In the genomic region with DNA sequence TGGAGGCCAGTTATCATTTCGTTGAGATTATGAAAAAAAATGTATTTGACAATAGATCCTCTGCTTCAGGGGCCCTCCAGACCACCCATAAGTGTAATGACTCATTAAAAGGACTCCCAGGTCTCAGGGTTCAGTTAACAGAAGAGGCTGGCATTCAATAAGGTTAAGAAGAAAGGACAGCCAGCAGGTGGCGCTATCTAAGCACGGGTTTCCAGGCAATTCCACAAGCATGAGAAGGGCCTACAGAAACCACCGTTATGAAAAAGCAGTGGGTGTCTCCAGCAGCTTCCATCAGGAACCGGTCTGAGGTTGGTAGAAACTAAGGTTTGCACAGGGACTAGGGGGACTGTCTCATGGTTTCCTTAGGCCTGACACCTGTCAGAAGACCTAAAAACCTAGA, we compare ENCODE assay signal across 8 mouse cellular contexts.
DNase-seq lines count a peak whose midpoint lies in the region; ATAC-seq and TF ChIP-seq lines count a peak whose summit lies in the region.

No protein-coding gene starts in this region.

- peak; percentile 55 for TF ChIP-seq CTCF in cerebellum, adult 2 months (IDR thresholded peaks at IDR 0.05; ENCODE audit: borderline replicate concordance, insufficient read depth, low read depth, low read length)

- ATAC-seq in intestine, embryonic 14.5 days (replicated peaks; ENCODE audit: low FRiP score, low TSS enrichment, low read depth), result 0 out of 2 replicates have a peak, but pooled peaks have one; percentile 19
- no peak for ATAC-seq in intestine, embryonic 16.5 days
- peak; percentile 36; the same call in 1 of the 2 replicates for ATAC-seq in neural tube, embryonic 13.5 days (ENCODE audit: low read depth)

- TF ChIP-seq POLR2A in cerebellum, adult 2 months (IDR thresholded peaks at IDR 0.05; ENCODE audit: borderline replicate concordance, insufficient read depth, low read length), result no peak

- no peaks in the 10 kb centered on the region for H3K36me3 ChIP-seq in intestine, embryonic 14.5 days (ENCODE audit: control insufficient read depth, insufficient read depth, low read length)
- no peaks in the 10 kb centered on the region for H3K36me3 ChIP-seq in intestine, embryonic 16.5 days (ENCODE audit: control insufficient read depth, insufficient read depth, low read length)
- no peaks in the 10 kb centered on the region for H3K36me3 ChIP-seq in neural tube, embryonic 13.5 days

- no peak overlapping the region for H3K4me3 ChIP-seq in intestine, embryonic 14.5 days (ENCODE audit: low read depth, low read length)
- no peak overlapping the region for H3K4me3 ChIP-seq in intestine, embryonic 16.5 days (ENCODE audit: low read length)
- no peak overlapping the region for H3K4me3 ChIP-seq in cerebellum, adult 2 months (replicated peaks; ENCODE audit: insufficient read depth, low read depth, low read length)
- H3K4me3 ChIP-seq in neural tube, embryonic 13.5 days, result no peak overlapping the region

- 0 out of 2 replicates have a peak, but pooled peaks cover 5% of the 10 kb centered on the region for H3K4me1 ChIP-seq in intestine, embryonic 14.5 days (replicated peaks; ENCODE audit: control insufficient read depth, insufficient read depth, low read length)
- no peaks in the 10 kb centered on the region for H3K4me1 ChIP-seq in intestine, embryonic 16.5 days (ENCODE audit: control insufficient read depth, insufficient read depth, low read length)
- peaks cover 3% of the 10 kb centered on the region; the same call in 1 of the 2 replicates for H3K4me1 ChIP-seq in cerebellum, adult 2 months (ENCODE audit: control insufficient read depth, insufficient read depth, low read length)
- H3K4me1 ChIP-seq in neural tube, embryonic 13.5 days (replicated peaks), result peaks cover 14% of the 10 kb centered on the region

- H3K4me2 ChIP-seq in intestine, embryonic 14.5 days (ENCODE audit: low read length), result no peak overlapping the region
- no peak overlapping the region for H3K4me2 ChIP-seq in intestine, embryonic 16.5 days (ENCODE audit: low read depth, low read length)
- H3K4me2 ChIP-seq in neural tube, embryonic 13.5 days, result no peak overlapping the region

- no peak overlapping the region for H3K9ac ChIP-seq in intestine, embryonic 14.5 days (ENCODE audit: low read length)
- no peak overlapping the region for H3K9ac ChIP-seq in intestine, embryonic 16.5 days (ENCODE audit: low read depth, low read length)
- no peak overlapping the region for H3K9ac ChIP-seq in neural tube, embryonic 13.5 days

- no peaks in the 10 kb centered on the region for H3K9me3 ChIP-seq in intestine, embryonic 14.5 days (ENCODE audit: control insufficient read depth, low read length)
- no peaks in the 10 kb centered on the region for H3K9me3 ChIP-seq in intestine, embryonic 16.5 days (ENCODE audit: control insufficient read depth, low read length)
- H3K9me3 ChIP-seq in neural tube, embryonic 13.5 days, result no peaks in the 10 kb centered on the region

- no peaks in the 10 kb centered on the region for H3K27me3 ChIP-seq in intestine, embryonic 14.5 days (replicated peaks; ENCODE audit: control insufficient read depth, insufficient read depth, low read length)
- no peaks in the 10 kb centered on the region for H3K27me3 ChIP-seq in intestine, embryonic 16.5 days (replicated peaks; ENCODE audit: control insufficient read depth, insufficient read depth, low read length)
- no peaks in the 10 kb centered on the region; the same call in 1 of the 2 replicates for H3K27me3 ChIP-seq in cerebellum, adult 2 months (ENCODE audit: control insufficient read depth, insufficient read depth, low read length)
- no peaks in the 10 kb centered on the region for H3K27me3 ChIP-seq in neural tube, embryonic 13.5 days

- WGBS in intestine, embryonic 14.5 days, result 14% methylated on average over 5 of the region's 5 CpGs
- 8% methylated on average over 5 of the region's 5 CpGs for WGBS in intestine, embryonic 16.5 days
- 5% methylated on average over 5 of the region's 5 CpGs for WGBS in cerebellum, adult 2 months
- WGBS in neural tube, embryonic 13.5 days, result 4% methylated on average over 5 of the region's 5 CpGs

- peak; percentile 89 for DNase-seq in intestine, embryonic 14.5 days (ENCODE audit: low spot score)
- DNase-seq in cerebellum, adult 2 months, result peak; percentile 44 to 63
- peak; percentile 55 to 92 for DNase-seq in frontal cortex, adult 2 months (ENCODE audit: extremely low spot score in 1 of 2, low spot score in 1 of 2)
- DNase-seq in kidney, adult 9 months, result peak; percentile 82
- peak; percentile 86 for DNase-seq in liver
- peak; percentile 63 for DNase-seq in testis, postnatal 14 days (ENCODE audit: low spot score)

- H3K27ac ChIP-seq in intestine, embryonic 14.5 days (ENCODE audit: low read depth), result no peak overlapping the region
- H3K27ac ChIP-seq in intestine, embryonic 16.5 days (ENCODE audit: low read length), result no peak overlapping the region
- H3K27ac ChIP-seq in cerebellum, adult 2 months (ENCODE audit: insufficient read depth, low read length), result no peak overlapping the region
- no peak overlapping the region for H3K27ac ChIP-seq in neural tube, embryonic 13.5 days (replicated peaks)
